Mouse (Mus musculus): ENCODE results near the gene Ucp3. TPM values are rescaled to one million over a fixed set of nuclear protein-coding genes. Genes with fewer than 3 reads are reported as not detected.

Ucp3 gene
- polyA plus RNA-seq, 1 experiment from 2014 or later: not detected

DNA sequence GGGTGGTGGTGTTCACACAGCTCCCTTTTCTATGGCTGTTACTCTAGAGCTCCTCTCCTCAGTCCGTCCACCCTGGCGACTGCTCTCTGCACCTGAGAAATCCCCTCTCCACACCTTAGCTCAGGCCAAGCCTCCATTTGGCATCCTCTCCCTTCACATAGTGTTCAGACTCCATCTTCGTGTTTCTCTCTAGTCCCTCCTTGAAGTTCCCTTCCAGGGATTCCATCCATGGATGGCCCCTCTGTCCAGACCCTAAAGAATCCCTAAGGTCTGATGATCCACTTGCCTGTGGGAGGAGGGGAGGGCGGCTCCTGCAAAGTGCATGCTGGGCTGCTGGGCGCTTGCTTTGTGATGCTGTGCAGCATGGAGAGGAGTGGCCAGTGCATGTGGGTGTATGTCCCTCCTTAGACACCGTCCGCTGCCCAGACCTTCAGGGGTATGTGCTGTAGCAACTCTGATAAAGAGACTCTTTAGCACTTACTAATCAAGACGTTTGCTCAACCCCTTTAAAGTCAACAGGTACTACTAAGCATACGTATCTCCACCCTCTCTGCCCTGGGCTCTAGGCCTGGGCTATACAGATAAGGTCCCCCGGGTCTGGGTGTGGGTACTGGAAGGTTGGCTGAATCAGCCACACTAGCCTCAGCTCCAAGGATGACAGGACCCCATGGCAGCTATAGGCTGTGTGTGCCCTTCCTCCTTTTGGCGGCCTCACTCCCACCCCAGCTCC, 5.8 kb upstream of the Ucp3 start:
- Histone ChIP-seq H3K4me3 (replicated peaks; ENCODE audit: low read depth, low read length) (no peak overlapping the region), H3K4me1 (ENCODE audit: control insufficient read depth, insufficient read depth, low read length) (no peaks in the 10 kb centered on the region), H3K9ac (replicated peaks; ENCODE audit: low read length) (no peak overlapping the region), H3K27me3 (ENCODE audit: control insufficient read depth, insufficient read depth, low read length) (no peaks in the 10 kb centered on the region), H3K4me2 (ENCODE audit: low read length) (no peak overlapping the region), H3K36me3 (ENCODE audit: control insufficient read depth, insufficient read depth, low read length) (peaks cover 47% of the 10 kb centered on the region), H3K9me3 (ENCODE audit: control insufficient read depth, low read length) (no peaks in the 10 kb centered on the region), H3K27ac (replicated peaks; ENCODE audit: low read depth, low read length) (no peak overlapping the region)
- DNase-seq (no peak), ATAC-seq (ENCODE audit: low FRiP score, low TSS enrichment) (no peak)
- WGBS: 92% methylated on average over 11 of the region's 11 CpGs

DNA sequence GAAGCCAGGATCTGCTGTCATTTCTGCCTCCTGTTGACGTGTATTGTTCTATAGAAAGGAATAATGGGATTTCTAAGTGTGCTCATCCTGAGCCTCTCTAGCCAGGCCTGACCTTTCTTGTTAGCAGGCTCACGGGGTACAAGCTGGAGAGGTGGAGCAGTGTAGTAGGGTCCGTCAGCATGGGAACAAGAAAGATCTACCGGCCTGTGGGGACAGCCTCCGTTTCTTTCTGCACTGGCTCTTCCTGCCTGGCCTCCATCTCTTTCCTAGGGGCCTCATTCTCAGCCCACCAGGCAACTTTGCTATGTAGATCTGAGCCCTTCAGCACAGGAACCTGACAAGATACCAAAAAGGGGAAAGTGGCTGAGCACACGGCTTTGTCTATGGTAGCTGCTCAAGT, 4.0 kb upstream of the Ucp3 start:
- Histone ChIP-seq H3K27me3 (ENCODE audit: control insufficient read depth, insufficient read depth, low read length) (no peaks in the 10 kb centered on the region), H3K4me3 (replicated peaks; ENCODE audit: low read depth, low read length) (no peak overlapping the region), H3K27ac (replicated peaks; ENCODE audit: low read depth, low read length) (no peak overlapping the region), H3K36me3 (ENCODE audit: control insufficient read depth, insufficient read depth, low read length) (peaks cover 46% of the 10 kb centered on the region), H3K4me1 (ENCODE audit: control insufficient read depth, insufficient read depth, low read length) (no peaks in the 10 kb centered on the region), H3K9me3 (ENCODE audit: control insufficient read depth, low read length) (no peaks in the 10 kb centered on the region), H3K4me2 (ENCODE audit: low read length) (no peak overlapping the region), H3K9ac (replicated peaks; ENCODE audit: low read length) (no peak overlapping the region)
- ATAC-seq (ENCODE audit: low FRiP score, low TSS enrichment) (no peak), DNase-seq (no peak)
- WGBS: 86% methylated on average over 6 of the region's 6 CpGs

DNA sequence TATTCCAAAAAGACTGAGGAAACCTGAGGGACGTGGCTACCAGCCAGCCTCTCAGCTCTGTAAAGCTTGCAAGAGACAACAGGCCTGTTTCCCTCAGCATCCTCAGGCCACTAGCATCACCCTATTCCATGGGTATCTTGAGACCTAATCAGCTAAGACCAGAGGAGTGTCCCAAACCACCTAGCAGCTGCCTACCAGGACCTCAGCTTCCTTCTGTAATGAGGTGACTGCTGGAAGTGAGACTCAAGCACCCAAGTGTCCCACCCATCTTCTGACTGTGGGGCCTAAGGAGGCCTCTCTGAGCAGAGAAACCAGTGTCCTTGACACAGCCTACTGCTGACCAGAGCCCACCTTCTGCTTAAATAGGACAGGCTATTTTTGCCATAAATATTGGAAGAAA, 3.3 kb upstream of the Ucp3 start:
- Histone ChIP-seq H3K9ac (replicated peaks; ENCODE audit: low read length) (no peak overlapping the region), H3K36me3 (ENCODE audit: control insufficient read depth, insufficient read depth, low read length) (peaks cover 41% of the 10 kb centered on the region), H3K4me3 (replicated peaks; ENCODE audit: low read depth, low read length) (no peak overlapping the region), H3K9me3 (ENCODE audit: control insufficient read depth, low read length) (no peaks in the 10 kb centered on the region), H3K27ac (replicated peaks; ENCODE audit: low read depth, low read length) (no peak overlapping the region), H3K4me1 (ENCODE audit: control insufficient read depth, insufficient read depth, low read length) (no peaks in the 10 kb centered on the region), H3K27me3 (ENCODE audit: control insufficient read depth, insufficient read depth, low read length) (no peaks in the 10 kb centered on the region), H3K4me2 (ENCODE audit: low read length) (no peak overlapping the region)
- WGBS: 92% methylated on average over 1 of the region's 1 CpGs
- DNase-seq: no peak
- no peak for ATAC-seq (ENCODE audit: low FRiP score, low TSS enrichment)

DNA sequence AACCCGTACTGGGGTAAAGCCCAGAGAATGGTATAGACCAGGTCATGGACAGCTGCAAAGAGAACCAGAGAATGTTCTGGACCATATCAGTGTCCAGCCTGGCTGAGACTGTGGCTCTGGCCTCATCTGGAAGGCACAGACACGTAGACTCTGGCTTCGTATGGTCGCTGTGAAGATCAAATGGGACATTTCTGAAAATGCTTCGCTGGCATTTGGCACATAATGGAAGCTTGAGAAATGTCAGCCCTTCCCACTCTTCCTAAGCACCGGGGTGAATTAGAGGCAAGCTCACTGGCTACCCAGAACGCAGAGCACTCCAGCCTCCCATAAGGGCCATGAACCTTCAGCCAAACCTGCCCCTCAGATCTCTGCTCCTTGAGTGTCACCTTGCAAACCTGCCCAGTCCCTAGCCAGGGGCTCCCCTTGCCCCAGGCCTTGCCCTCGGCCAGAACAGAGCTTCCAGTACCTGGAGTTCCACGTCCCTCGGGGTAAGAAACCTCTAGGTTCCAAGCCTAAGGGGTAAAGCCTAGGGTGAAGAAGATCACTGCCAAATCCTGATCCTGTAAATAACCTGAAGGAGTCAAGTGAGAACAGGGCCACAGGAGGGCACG, 1.9 kb upstream of the Ucp3 start:
- no peak for ATAC-seq (ENCODE audit: low FRiP score, low TSS enrichment)
- WGBS: 92% methylated on average over 11 of the region's 11 CpGs
- H3K4me1 ChIP-seq (ENCODE audit: control insufficient read depth, insufficient read depth, low read length): no peaks in the 10 kb centered on the region

DNA sequence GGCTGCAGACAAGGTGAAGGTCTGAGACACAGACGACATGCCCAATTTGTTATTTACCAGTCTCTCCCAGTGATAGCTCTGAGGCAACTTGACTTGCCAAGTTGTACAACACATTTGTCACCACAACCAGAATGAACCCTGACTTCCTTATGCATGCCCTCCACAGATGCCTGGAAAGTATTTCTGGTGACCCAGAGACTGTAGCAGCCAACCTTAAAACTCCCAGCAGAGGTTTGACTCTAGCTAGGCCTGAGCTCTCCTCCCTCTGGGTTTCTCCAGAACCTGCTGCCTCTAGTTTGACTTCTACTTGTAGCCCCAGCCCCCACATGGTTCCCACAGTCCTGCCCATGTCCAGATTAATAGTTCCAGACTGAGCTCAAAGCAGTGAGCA, 1.4 kb upstream of the Ucp3 start:
- Histone ChIP-seq H3K4me2 (ENCODE audit: low read length) (no peak overlapping the region), H3K9ac (replicated peaks; ENCODE audit: low read length) (no peak overlapping the region), H3K27ac (replicated peaks; ENCODE audit: low read depth, low read length) (no peak overlapping the region), H3K27me3 (ENCODE audit: control insufficient read depth, insufficient read depth, low read length) (no peaks in the 10 kb centered on the region), H3K4me1 (ENCODE audit: control insufficient read depth, insufficient read depth, low read length) (no peaks in the 10 kb centered on the region), H3K9me3 (ENCODE audit: control insufficient read depth, low read length) (no peaks in the 10 kb centered on the region), H3K36me3 (ENCODE audit: control insufficient read depth, insufficient read depth, low read length) (peaks cover 28% of the 10 kb centered on the region), H3K4me3 (replicated peaks; ENCODE audit: low read depth, low read length) (no peak overlapping the region)
- DNase-seq (no peak), ATAC-seq (ENCODE audit: low FRiP score, low TSS enrichment) (no peak)
- 93% methylated on average over 1 of the region's 1 CpGs for WGBS

More for the DNA sequence above, 1.9 kb upstream of the Ucp3 start:
- no peaks in the 10 kb centered on the region for H3K27me3 ChIP-seq (ENCODE audit: control insufficient read depth, insufficient read depth, low read length)
- no peak overlapping the region for H3K4me3 ChIP-seq (replicated peaks; ENCODE audit: low read depth, low read length)
- DNase-seq: no peak
- no peak overlapping the region for H3K4me2 ChIP-seq (ENCODE audit: low read length)
- no peak overlapping the region for H3K27ac ChIP-seq (replicated peaks; ENCODE audit: low read depth, low read length)
- H3K9me3 ChIP-seq (ENCODE audit: control insufficient read depth, low read length): no peaks in the 10 kb centered on the region
- H3K36me3 ChIP-seq (ENCODE audit: control insufficient read depth, insufficient read depth, low read length): peaks cover 28% of the 10 kb centered on the region
- no peak overlapping the region for H3K9ac ChIP-seq (replicated peaks; ENCODE audit: low read length)

DNA sequence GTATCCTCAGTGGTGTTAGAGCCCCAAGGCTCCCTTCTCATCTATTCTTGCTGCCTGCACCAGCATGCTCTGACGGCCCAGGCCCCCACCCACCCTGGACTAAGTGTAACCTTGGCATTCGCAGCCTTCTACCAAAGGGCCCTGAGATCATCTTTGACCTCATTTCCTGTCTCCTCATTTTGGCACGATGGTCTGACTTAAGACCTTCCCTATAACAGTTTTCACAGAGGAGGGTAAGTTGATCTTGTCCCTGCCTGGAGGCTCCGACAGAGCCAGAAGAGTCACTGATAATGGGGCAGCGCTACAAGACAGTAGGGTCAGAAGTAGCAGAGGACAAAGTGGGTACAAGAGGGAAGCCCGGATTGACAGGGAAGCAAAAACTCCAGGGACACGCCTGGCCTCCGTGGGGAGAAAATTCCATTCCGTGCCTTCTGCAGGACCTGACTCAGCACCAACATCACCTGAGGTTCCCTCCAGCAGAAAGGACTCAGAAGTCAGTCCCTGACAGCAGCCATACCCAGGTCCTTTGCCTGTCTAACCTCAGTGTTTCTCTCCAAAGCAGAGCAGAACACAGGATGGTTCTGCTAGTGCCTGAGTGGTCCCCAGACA, 1.2 kb downstream of the Ucp3 start:
- Histone ChIP-seq H3K27ac (replicated peaks; ENCODE audit: low read depth, low read length) (no peak overlapping the region), H3K4me1 (ENCODE audit: control insufficient read depth, insufficient read depth, low read length) (no peaks in the 10 kb centered on the region), H3K4me3 (replicated peaks; ENCODE audit: low read depth, low read length) (no peak overlapping the region), H3K4me2 (ENCODE audit: low read length) (no peak overlapping the region), H3K36me3 (ENCODE audit: control insufficient read depth, insufficient read depth, low read length) (peaks cover 15% of the 10 kb centered on the region), H3K9ac (replicated peaks; ENCODE audit: low read length) (no peak overlapping the region), H3K27me3 (ENCODE audit: control insufficient read depth, insufficient read depth, low read length) (no peaks in the 10 kb centered on the region), H3K9me3 (ENCODE audit: control insufficient read depth, low read length) (no peaks in the 10 kb centered on the region)
- DNase-seq (no peak), ATAC-seq (ENCODE audit: low FRiP score, low TSS enrichment) (no peak)
- WGBS: 89% methylated on average over 9 of the region's 9 CpGs

DNA sequence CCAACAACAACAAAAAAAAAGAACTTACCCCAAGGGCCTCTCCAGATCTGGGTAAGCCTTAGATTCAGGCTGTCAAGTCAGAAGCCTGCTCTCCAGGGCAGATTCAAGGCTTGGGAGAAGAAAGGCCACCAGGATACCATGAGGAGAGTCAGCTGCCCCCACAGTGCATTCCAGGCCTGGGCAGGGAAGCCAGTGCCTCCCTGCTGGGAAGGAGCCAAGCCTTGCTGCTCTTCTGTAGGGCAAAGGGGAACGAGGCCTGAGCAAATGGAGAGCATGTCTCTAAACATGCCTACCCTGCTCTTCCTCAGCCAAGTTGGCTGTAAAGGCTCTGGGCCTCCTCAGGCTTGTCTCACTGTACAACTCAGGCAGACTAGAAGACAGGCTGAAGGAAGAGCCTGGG, 1.9 kb downstream of the Ucp3 start:
- no peak overlapping the region for H3K27ac ChIP-seq (replicated peaks; ENCODE audit: low read depth, low read length)
- no peak overlapping the region for H3K9ac ChIP-seq (replicated peaks; ENCODE audit: low read length)
- H3K27me3 ChIP-seq (ENCODE audit: control insufficient read depth, insufficient read depth, low read length): no peaks in the 10 kb centered on the region
- 50% methylated on average over 1 of the region's 1 CpGs for WGBS
- peaks cover 9% of the 10 kb centered on the region for H3K36me3 ChIP-seq (ENCODE audit: control insufficient read depth, insufficient read depth, low read length)
- no peak for ATAC-seq (ENCODE audit: low FRiP score, low TSS enrichment)
- no peaks in the 10 kb centered on the region for H3K9me3 ChIP-seq (ENCODE audit: control insufficient read depth, low read length)
- no peaks in the 10 kb centered on the region for H3K4me1 ChIP-seq (ENCODE audit: control insufficient read depth, insufficient read depth, low read length)
- H3K4me3 ChIP-seq (replicated peaks; ENCODE audit: low read depth, low read length): no peak overlapping the region
- no peak overlapping the region for H3K4me2 ChIP-seq (ENCODE audit: low read length)
- no peak for DNase-seq

DNA sequence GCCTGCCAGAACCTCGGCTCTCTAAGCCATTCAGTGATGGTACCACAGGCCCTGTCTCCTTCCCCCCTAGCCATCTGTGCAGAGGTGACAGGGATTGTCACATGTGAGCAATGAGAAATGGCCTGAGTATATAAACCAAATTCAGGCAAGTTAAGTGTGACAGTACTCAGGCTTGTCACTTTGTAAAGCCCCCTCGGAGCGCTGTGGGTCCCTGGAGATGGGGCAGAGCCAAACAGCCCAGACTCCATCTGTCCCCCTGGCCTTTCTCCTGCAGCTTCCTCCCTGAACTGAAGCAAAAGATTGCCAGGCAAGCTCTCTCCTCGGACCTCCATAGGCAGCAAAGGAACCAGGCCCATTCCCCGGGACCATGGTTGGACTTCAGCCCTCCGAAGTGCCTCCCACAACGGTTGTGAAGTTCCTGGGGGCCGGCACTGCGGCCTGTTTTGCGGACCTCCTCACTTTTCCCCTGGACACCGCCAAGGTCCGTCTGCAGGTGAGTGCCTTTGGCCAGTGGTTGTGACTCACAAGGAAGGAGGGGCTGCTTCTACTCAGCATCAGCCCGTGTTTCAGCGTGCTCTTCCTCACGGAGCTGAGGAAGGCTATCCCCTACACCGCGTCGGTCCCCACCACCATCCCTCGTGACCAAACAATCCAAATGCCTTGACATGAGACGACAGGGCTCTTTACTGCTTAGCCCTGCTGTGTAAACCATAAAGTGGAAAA, 6.5 kb downstream of the Ucp3 start:
- ATAC-seq (ENCODE audit: low FRiP score, low TSS enrichment) (no peak), DNase-seq (no peak)
- Histone ChIP-seq H3K9me3 (ENCODE audit: control insufficient read depth, low read length) (no peaks in the 10 kb centered on the region), H3K4me1 (ENCODE audit: control insufficient read depth, insufficient read depth, low read length) (no peaks in the 10 kb centered on the region), H3K27me3 (ENCODE audit: control insufficient read depth, insufficient read depth, low read length) (no peaks in the 10 kb centered on the region), H3K27ac (replicated peaks; ENCODE audit: low read depth, low read length) (no peak overlapping the region), H3K36me3 (ENCODE audit: control insufficient read depth, insufficient read depth, low read length) (no peaks in the 10 kb centered on the region), H3K9ac (replicated peaks; ENCODE audit: low read length) (no peak overlapping the region), H3K4me2 (ENCODE audit: low read length) (no peak overlapping the region), H3K4me3 (replicated peaks; ENCODE audit: low read depth, low read length) (no peak overlapping the region)
- 79% methylated on average over 20 of the region's 20 CpGs for WGBS
